Mouse (Mus musculus): ENCODE data around the gene Rspo1.

Rspo1 gene

DNA sequence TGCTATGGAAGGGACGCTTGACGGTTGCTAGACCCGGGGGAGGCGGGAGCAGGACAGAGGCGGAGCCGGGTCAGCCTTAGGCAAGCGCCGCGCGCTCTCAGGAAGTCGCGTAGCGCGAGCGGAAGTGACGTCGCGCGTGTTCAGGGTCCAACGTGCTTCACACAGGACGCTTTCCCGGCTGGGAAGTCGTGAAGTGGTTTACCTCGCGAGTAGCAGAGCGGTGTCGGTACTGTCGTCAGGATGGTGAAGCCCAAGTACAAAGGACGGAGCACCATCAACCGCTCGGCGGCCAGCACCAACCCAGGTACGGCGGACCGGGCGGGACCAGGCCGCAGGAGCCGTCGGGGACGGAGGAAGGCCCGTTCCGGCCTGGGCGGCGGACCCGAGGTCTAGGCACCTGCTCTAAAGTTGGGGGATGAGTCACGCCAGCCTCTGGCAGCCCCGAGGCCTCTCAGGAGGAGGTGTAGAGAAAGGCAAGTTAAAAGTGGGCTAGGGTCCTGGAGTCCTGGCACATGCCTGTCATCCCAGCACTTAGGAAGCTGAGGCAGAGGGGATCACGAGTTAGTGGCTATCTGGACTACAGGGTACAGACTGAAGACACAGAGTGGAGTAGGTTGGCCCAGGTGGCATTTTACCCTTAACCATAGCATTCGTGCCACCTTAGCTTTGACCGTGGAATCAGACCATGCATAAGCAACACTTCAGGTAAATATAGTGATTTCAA is 43.8 kb downstream of the Rspo1 start:
- peak; percentile 96 for DNase-seq (ENCODE audit: low read depth, low spot score)

DNA sequence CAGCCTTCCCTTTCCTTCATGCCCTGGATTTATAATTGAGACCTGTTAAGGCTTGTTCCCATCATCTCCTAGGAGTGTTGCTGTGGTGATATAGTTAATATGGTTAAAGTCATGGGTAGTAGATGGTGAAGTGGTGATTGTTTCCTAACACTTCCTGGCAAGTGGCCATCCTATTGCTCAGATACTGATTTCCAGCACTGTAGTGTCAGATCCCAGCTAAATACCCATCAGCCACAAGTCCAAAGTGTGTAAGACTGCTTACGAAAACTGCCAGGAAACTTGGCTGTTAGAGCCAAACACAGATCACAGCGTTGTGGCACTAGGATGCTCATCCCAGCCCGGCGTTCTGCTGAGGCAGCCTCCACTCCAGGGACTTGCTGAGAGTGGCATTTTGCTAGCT is 48.1 kb downstream of the Rspo1 start:
- no peak for DNase-seq (ENCODE audit: low read depth, low spot score)

DNA sequence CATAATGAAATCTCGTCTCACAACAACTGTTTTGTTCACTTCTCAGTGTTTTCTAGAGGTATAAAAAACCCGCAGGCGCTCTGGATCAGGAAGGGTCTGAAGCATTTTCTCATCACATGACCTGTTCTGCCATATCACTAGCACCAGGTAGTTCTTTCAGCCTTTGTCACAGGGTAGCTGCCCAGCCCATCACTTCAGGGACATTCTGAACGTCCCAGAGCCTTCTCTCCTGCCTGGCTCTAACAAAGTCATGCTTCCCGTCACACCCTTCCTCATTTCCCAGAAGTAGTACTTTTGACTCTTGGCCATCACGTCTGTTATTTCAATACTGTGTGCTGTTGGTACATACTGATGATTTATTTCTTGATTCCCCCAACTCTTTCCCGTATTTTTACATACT is 58.2 kb downstream of the Rspo1 start:
- no peak for DNase-seq (ENCODE audit: low read depth, low spot score)

DNA sequence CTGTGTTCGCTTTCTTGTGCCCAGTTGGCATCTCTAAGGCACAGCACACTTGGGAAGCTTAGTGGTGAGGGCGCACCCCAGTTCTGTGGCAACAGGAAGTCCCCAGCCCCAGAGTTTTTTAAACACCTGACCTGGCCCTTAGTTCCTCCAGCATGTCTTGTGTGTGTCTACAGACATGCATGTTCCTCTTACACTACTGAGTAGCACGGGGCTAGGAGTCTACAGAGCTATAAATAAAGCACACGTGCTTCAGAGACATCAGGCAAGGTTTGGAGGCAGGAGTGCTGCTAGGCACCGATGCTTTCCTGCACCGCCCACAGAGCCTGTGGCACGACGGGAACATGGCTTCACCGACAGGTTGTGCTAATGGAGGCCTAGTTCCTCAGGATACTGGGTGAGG is 69.2 kb downstream of the Rspo1 start:
- DNase-seq (ENCODE audit: low read depth, low spot score) = no peak

DNA sequence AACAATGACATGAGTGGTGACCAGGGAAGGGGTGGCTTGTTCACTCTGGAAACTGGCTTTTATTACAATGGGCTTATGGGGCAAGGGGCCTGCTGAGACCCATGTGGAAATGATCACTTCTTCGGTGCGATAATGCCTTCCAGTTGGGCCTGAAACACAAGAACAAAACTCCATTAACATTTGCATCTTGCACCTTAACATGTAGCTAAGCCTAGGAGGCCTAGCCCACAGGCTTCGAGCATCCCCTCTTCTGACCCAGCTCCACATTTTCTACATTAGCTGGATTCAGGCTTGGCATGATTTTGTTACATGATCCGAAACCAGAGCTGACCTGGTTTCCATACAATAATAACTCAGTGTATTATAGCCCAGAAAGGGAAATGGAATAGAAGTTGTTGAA is 70.2 kb downstream of the Rspo1 start:
- peak; percentile 61 for DNase-seq (ENCODE audit: low read depth, low spot score)

DNA sequence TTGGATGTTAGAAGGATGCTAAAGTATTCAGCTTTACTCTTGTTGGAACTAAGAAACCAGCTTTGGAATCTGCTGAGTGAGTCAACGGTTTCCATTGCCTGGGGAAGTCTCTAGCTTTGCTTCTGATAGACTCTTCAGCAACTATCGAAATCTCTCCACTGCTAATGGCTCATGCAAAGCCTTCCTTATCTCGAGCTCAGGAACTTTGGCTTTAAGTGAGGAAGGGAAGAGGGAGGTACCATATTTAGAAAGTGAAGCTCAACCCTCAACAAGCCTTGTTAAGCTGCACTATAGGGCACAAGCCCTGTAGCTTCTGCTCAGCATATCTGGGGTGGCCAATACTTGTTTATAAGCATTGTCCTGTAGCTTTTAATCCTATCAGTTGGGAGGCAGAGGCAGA is 71.0 kb downstream of the Rspo1 start:
- DNase-seq (ENCODE audit: low read depth, low spot score) = no peak

DNA sequence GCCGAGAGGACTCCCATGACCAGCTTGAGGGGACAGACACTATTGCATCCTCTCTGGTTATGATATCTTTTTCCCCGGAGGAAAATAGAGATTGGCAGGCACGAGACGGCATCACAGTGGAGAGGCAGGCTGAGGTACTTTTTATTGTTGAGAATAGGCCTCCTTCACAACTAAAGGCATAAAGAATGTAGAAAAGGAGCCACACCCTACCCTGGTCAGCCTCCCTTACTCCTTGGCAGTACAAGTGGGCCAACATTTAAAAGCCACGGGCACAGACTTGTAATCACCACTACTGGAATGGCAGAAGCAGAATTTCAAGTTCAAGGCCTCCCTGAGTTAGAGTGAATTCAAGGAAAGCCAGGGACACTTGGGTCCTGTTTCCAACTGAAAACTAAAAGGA is 71.8 kb downstream of the Rspo1 start:
- no peak for DNase-seq (ENCODE audit: low read depth, low spot score)
